Mouse (Mus musculus): ENCODE measurements around the gene Cacnb2. TPM values are rescaled to one million over a fixed set of nuclear protein-coding genes. Genes with fewer than 3 reads are reported as not detected.

Gene Cacnb2
- total RNA-seq, 2 experiments from 2014 or later, result 0.25 to 0.38 TPM

DNA sequence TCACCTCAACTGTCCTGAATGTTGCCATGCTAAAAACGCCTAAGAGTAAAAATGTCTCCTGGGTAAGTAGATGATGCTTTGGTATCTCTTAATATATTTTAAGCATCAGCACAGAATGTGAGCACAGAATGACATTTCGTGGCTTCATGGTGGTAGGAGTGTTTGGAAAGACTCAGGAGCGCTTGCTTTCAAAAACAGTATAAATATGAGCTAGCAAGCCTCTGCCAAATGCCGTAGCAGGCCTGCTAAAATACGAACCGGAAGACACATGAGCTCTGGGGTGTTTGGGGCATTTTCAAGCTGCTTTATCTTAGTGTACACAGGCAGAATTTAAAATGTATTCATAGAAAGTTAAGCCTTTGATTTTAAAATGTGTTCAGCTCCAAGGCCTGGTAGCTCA lies 161.0 kb downstream of the Cacnb2 start:
- DNase-seq, result no peak
- intact Hi-C loops (cut with DNase I), result no loop called here

DNA sequence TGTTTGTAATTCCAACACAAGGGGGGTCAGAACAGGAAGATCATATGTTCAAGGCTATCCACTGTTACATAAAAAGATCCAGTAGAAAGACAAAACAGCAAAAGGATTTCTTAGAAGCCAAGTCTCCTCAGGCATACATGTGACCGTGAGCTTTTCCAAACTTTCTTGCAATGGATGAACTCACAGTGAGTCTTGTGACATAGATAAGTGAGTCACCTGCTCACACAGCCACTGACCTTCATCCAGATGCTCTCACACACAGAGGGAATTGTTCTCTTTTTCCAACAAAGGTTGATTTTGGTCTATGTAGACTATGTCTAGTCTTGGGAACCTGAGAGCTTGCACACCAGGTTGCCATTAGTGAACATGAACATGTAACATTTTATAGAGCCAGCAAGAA lies 166.6 kb downstream of the Cacnb2 start:
- intact Hi-C loops (cut with DNase I), result no loop called here
- no peak for DNase-seq

DNA sequence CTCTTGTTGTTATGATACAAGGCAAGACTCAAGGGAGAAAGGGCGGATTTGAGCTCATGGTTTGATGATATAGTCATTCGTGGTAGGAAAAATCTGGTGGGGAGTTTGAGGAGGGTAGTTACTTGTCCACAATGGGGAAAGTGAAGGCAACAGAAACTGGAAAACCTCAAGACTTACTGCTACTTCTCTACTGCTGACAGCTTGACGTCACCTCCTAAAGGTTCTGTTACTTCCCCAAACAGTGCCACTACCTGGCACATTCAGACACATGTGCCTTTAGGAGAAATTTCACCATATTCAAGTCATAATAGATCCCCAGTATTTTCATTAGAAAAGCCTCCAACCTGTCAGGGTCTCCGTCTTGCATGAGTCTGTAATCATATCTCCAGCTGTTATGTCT lies 167.7 kb downstream of the Cacnb2 start:
- intact Hi-C loops (cut with DNase I), result no loop called here
- DNase-seq, result no peak

DNA sequence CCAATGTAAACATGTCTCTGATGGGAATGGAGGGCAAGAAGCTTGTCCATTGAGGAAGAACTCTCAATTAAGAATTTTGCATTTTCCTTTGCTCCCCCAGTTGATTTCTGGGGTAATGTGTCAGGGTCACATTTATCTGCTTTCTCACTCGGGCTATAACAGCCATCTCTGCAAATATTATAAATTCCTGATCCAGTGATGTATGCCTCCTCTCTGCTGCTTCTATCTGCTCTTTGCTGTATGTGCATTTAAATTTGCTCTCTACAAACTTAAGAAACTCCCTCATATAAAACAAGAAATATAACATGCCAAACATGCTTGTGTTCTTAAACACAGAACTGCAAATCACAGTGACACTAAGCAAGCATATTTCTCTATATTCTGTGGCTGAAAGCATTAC lies 171.5 kb downstream of the Cacnb2 start:
- no peak for DNase-seq
- intact Hi-C loops (cut with DNase I), result no loop called here

DNA sequence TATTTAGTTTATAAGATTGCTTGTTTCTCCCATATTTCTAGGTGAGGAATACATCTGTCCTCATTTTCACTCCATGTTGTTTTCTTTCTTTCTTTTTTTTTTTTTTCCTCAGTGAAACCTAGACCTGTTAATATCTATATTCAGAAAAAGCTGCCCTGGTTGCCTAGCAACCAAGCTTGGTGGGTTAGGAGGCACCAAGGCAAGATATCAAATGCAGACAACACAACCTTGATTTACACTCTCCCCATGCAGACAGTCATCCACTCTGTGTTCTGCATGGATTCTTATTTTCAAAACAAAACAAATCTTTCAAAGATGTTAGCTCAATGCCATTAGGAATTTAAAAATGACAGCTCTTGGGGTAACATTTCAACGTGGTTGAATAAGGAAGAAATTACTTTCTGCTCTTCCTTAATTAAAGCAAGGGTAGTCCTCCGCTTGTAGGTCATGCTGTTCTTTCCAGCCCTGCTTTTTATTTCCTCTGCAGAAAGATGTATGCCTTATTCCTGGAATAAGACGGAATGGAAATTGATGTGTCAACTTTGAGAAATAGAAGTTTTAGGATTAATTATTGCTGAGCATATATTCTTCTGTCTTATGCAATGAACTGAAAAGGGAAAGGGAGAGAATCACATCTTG lies 172.1 kb downstream of the Cacnb2 start:
- intact Hi-C loops (cut with DNase I), result no loop called here
- DNase-seq, result no peak

DNA sequence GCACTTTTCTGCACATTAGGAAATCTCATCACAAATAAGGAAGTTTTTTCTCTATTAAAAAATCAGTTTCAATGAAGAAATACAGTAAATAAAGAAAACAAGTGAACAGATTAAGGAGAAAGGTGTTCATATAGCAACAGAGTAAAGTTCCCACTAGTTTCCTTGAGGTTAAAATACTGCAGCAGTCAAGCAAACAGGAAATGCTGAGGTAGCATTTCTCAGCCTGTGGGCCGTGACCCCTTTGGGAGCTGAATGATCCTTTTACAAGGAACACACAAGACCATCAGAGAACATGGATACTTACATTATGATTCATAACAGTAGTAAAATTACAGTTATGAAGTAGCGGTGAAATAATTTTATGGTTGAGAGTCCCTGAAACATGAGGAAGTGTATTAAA lies 185.1 kb downstream of the Cacnb2 start:
- intact Hi-C loops (cut with DNase I), result no loop called here
- DNase-seq, result no peak

DNA sequence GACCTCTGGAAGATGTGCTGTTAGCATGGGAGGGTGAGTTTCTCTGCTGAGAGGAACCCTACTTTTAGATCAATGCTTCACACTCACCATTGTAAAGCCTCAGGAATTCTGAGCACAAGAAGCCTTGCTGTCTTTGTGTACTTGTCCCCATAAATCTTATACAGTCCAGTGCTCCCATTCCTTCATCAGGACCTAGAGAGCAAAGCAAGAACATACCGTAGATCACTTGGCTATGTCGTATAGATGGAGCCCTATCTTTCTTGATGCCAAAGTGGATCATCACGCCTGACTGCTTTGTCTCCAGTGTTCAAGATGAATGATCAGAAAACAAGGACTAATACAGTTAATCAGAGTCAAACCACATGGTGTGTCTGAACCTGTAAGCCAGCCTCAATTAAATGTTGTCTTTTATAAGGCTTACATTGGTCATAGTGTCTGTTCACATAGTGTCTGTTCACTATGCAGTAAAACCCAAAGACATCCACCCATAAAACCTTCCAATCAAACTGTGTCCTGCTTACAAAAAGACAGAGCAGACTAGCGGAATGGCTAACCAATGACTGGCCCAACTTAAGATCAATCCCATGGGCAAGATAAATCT lies 198.7 kb downstream of the Cacnb2 start:
- DNase-seq, result no peak
- intact Hi-C loops (cut with DNase I), result no loop called here

DNA sequence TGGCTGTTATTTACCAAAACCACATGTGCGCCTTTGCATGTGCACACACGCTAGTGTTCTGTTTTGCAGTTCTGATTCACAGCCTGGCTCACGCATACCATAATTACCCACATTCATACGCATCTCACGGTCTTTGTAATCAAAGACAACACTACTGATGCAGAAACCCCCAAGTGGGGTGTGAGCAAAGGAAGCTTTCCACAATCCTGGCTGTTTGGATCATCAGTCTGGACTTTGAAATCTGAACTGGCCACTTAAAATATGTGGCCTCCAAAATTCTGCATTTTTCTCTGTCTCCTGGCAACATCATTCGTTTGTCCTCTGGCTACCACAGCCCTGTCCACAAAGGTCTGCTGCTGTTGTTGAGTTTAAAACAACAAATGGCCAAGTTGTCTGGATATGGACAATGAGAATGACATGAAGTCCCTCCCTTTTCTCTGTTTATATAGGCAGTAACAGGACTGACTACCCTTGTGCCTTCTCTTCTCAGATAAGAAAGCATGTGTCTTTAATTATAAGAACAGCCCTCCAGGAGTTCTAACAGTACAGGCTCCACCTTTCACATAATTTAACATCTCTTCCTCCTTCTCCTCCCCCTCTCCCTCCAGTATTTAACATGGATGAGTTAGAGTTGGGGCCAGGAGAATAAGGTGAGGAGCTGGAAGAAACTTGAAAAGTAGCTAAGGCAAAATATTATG lies 204.9 kb downstream of the Cacnb2 start:
- no peak for DNase-seq
- intact Hi-C loops (cut with DNase I), result no loop called here

DNA sequence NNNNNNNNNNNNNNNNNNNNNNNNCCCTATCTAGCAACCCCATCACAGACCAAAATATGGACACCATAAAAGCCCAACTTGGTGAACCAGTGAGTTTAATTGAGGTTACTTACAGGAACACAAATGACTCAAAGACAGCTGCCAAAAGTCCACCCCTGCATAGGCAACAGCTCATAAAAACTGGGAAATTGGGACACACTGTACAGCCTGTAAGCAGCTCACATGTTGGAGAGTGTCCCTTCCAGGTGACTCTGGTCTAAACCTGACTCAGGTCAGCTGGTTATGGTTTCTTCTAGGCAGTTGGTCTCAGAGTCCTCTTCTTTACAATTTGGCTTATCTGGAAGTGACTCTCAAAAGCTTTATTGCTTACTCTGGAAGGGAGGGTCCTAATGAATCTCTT lies 212.1 kb downstream of the Cacnb2 start:
- DNase-seq, result no peak
- intact Hi-C loops (cut with DNase I), result no loop called here

DNA sequence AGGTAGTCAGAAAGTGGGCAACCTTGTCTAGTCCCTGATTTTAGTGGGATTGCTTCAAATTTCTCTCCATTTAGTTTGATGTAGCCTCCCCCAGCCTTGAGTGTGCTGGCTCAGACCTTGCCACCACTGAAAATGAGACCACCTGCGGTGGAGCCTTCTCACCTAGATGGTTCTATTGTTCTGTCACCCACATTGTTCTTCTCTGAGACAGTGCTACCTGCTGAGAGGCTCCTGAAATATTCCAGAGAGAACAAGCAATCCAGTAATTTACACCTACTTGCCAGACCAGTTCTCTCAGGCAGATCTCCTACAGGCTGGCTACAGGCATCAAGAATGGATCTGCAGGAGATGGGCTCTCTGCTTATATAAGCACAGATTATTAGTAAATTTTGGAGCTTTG lies 215.8 kb downstream of the Cacnb2 start:
- no peak for DNase-seq
- intact Hi-C loops (cut with DNase I), result no loop called here

DNA sequence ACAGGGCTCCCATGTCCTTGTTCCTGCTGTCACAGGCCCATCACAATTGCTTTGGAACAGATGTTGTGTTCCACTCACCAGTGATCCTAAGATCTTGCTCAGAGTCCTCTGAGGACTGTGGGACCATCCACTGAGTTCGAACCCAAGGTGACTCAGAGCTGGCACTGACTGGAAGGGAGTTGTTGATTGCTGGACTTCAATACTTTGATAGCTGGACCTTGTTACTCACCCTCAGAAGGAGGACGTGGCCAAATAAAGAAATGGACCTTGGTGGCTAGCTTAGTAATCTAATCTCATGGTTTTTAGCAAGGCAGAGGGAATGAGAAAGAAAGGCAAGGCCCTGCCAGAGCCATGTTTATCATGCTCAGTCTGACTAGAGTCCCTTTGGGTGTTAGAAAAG lies 218.1 kb downstream of the Cacnb2 start:
- intact Hi-C loops (cut with DNase I), result no loop called here
- DNase-seq, result no peak

DNA sequence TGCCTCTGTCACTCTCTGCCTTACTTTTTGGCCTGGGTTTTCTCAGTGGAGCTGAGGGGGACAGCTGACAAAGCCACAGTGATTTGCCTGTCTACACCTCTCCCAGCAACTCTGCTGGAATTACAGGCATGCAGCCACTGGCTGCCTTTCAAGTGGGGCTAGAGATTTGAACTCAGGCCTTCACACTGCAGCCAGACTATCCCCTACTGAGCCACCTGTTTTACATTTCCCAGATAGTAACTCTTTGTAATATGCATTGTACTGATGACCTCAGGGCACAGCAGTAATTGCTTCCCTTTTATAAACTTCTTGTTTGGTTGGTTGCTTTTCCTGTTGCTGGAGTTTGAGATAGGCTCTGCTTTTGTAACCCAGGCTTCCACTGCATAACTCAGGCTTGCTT lies 220.2 kb downstream of the Cacnb2 start:
- intact Hi-C loops (cut with DNase I), result no loop called here
- DNase-seq, result no peak

DNA sequence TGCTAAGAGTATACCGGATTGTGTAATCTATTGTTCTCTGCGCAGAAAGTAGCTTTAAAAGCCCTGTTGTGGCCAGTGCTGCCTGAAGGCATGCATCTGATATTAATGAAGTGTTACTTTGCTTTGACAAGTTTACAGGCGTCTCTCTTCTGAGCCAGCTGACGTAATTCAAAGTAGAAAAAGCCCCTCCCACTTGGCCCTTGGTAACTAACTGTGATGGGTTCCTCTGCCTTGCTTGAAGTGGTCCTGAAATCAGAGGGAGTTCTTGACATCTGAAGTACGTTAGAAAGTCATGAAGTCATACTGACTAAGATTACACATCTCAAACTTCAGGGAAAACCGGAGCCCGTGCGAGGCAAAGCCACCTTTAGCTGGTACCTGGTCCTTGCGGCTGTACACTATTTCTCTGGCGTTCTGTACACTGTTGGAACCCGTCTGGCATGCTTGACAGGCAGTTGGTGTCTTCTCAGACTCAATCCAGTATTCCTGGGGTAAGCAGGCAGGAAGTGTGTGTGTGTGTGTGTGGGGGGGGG lies 221.0 kb downstream of the Cacnb2 start:
- no peak for DNase-seq
- intact Hi-C loops (cut with DNase I), result no loop called here

DNA sequence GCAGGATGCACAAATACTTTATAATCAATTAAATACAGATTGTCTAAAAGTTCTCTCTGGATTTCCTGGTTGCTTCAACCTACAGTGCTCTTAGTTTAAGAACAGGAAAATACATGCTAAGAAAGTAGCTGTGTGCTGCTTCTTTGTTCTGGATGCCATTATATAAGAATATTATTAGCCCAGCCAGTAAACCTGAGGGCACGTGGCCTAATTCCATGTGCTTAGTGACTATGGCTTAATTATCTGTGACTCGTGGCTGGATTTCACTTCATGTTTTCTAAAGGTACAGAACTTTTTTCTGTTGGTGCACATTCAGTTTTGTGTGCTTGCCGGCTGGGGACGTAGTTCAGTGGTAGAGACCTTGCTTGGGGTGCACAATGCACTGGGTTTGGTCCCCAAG lies 222.3 kb downstream of the Cacnb2 start:
- intact Hi-C loops (cut with DNase I), result no loop called here

DNA sequence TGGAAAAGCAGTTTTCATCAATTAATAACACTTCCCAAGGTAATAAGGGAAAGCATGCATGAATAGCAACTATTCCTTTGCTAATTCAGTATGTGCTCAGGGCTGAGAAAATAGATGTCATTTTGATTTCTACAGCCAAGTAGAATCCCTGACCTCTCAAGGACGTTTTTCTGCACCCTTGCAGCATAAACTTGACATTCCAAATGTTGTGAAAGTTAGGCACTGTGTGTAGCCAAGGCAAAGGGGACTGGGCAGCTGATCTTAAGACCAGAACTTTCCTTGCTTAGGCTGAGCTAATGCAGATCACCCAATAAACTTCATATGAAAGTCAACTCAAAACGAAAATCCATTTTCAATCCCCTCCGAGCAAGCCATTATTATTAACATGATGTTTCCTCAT lies 226.6 kb downstream of the Cacnb2 start:
- intact Hi-C loops (cut with DNase I), result no loop called here
- no peak for DNase-seq

More for the DNA sequence above, 222.3 kb downstream of the Cacnb2 start:
- DNase-seq, result no peak

DNA sequence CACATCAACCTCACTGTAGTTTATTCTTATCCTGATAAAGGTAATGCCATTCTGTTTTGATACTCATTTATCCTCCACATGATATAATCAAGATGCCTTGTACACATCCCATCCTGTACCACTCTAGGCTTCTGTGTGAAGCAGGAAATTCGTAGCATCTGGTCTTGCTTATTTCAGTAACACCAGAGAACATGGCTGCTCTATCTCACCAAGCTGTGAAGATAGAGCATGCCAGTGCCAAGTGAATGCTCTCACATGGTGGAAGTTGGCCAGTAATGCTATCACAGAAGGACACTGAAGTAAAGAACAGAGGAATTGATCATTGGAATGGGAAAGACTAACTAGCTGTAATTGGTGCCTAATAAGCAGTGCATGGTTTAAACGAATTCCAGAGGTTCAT lies 228.4 kb downstream of the Cacnb2 start:
- intact Hi-C loops (cut with DNase I), result no loop called here
- DNase-seq, result no peak

DNA sequence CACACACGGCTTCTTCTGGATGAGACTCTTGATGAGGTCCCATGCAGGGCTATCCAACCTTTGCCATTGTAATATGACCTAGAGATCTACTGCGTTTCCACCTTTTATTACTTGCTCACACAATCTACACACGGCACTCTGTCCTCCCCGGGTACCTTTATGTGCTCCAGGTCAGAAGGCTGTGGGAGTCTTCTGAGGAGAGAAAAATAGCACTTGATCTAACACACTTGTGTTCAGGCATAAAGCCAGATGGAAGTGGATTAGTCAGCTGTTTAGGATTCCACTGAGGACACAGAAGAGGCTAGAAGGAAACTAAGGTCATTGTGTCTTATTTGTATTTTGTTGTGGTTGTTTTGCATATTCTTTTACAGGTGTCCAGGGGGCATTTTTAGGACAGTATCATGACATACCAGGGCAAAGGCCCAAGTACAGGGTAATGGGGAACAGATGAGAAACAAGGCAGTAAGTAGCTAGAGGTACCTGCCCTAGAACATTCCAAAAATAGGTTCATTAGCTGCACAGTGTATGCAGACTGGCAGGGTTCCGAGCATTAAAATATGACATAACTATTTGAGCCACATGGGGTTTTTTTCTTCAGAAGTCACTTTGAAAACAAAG lies 231.9 kb downstream of the Cacnb2 start:
- intact Hi-C loops (cut with DNase I), result no loop called here
- no peak for DNase-seq

DNA sequence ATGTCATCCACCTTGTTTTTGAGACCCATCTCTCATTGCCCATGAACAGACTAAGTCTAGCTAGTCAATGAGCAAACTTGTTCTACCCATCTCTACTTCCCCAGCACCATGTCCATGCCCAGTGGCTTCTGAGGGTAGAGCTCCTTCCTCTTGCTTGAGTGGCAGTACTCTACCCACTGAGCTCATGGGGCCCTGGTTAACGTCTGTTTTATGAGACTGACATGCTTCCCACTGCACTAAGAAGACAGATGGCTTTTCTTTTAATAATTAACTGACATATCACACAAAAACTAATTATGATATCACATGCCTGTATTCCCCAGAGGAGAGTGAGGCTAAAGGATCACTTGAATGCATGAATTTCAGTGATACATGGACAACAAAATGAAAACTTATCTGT lies 238.4 kb downstream of the Cacnb2 start:
- no peak for DNase-seq
- intact Hi-C loops (cut with DNase I), result no loop called here

DNA sequence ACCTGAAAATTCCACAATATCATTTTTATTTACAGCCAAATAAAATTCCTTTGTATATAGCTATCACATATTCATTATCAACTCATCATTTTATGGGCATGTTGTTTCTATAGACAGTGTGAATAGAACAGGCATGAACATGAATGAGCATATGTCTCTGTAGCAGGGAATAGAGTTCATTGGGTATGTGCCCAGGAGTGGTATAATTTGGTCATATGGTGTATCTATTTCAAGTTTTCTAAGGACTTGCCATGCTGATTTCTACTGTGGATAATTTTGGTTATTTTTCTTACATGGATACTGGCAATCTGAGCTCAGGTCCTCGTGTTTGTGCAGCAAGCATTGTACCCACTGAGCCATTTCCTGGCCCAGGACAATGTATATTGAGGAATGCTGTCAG lies 243.8 kb downstream of the Cacnb2 start:
- no peak for DNase-seq
- intact Hi-C loops (cut with DNase I), result no loop called here

DNA sequence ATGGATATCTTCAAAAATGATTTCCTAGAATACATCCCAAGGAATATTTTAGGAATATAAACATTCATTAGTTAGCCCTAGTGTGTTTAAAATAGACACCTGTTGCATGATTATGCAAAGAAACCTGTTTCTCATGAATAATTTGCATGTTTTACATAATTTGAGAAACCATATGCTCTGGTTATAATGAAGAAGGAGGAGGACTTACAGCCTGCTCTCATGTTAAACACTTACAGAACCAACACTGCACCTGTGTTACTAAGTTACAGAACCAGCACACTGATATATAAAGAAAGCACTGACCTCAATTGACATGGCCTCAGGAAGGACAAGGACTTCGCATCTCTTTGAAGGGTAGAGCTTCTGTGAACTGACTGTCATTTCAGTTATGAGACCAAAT lies 244.3 kb downstream of the Cacnb2 start:
- intact Hi-C loops (cut with DNase I), result no loop called here
- DNase-seq, result no peak

DNA sequence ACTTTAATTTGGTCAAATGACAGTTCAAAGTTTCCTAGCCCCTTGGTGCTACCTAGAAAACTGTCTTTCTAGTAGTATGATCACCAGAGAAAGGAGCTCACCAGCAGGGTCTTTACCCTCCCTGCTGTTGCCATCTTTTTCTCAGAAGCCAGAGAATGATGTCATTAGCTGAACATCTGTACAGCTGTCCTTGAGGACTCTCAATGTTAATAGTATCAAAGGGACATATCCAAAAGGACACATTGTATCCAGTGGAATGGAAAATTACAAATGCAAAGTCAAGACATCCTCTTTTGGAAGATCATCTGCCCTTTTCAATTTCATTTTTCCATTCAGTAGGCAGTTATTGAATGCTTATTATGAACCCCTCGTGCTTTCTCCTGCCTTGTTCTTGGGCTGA lies 247.9 kb downstream of the Cacnb2 start:
- no peak for DNase-seq
- intact Hi-C loops (cut with DNase I), result no loop called here

DNA sequence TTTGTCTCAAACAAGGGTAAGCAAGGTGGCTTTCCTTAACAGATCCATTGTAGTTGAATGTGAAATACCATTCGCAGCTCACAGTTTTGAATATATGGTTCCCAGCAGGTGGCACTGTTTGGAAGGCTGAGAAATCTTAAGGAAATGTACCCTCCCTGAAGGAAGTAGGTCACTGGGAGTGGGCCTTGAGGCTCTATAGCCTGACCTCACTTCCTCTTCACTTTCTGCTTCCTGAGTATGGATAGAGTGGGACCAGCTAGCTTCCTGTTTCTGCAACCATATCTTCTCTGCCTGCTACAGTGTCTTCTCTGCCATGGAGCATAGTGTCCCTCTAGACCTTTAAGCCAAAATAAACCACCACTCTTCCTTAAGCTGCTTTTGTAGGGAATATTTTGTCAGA lies 248.5 kb downstream of the Cacnb2 start:
- DNase-seq, result no peak
- intact Hi-C loops (cut with DNase I), result no loop called here

Data from gastrocnemius, postnatal 36 days (tissue).